Mouse (Mus musculus): ENCODE data around the gene Akr1b8.
"Not testable (repeated sequence)": the region's sequence is repeated elsewhere in the genome, so short reads cannot be mapped to it uniquely, and the experiment has no call there.

Gene Akr1b8

DNA sequence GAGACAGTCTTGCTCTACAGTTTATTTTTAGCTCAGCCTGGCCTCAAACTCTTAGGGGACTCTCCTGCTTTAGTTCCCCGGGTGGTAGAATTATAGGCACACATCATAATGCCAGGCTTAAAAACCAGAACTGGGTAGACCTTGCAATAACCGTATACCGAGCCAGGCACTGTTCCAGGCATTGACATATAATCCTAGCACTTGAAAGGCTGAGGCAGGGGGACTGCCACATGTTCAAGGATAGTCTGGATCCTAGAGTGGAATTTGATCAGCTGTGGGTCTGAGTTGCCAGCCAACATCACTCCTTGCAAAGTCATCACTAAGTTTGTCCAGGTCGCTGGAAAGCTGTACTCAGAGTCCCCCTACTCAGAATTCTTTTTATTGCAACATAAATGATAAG is 11.9 kb upstream of the Akr1b8 start:
- Histone ChIP-seq H3K9me3 (ENCODE audit: low read length) (peaks cover 43% of the 10 kb centered on the region), H3K27me3 (ENCODE audit: insufficient read depth, low read length) (no peaks in the 10 kb centered on the region), H3K4me1 (replicated peaks; ENCODE audit: low read depth, low read length) (peaks cover 44% of the 10 kb centered on the region), H3K36me3 (ENCODE audit: insufficient read depth, low read length) (0 out of 2 replicates have a peak, but pooled peaks cover 4% of the 10 kb centered on the region), H3K4me3 (replicated peaks; ENCODE audit: low read length) (no peak overlapping the region)
- no peak for TF ChIP-seq NANOG (IDR thresholded peaks at IDR 0.05; ENCODE audit: borderline replicate concordance, low read length)
- no peak for TF ChIP-seq CTCF (conservative IDR thresholded peaks at IDR 0.05; ENCODE audit: low read length)
- TF ChIP-seq POU5F1 (IDR thresholded peaks at IDR 0.05; ENCODE audit: borderline replicate concordance, low read length), result no peak

DNA sequence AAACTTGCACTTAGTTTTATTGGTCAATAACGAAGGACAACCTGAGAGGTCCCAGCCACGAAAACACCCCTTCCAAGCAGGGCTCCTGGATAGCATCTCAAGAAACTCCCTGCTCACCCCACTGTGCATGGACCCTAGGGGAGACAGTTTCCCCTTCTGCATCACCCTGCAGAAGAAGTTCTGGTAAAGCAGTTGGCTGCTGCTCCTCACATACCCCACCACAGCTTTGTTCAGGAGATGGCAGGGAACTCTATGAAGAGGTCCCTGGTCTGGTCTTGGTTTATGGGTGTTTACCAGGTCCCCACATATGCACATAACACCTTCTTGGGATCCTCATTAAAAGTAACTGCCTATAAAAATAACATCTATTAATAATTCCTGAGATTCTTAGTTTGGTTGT is 11.4 kb upstream of the Akr1b8 start:
- no peaks in the 10 kb centered on the region for H3K27me3 ChIP-seq (ENCODE audit: insufficient read depth, low read length)
- H3K4me1 ChIP-seq (replicated peaks; ENCODE audit: low read depth, low read length), result peaks cover 46% of the 10 kb centered on the region
- TF ChIP-seq POU5F1 (IDR thresholded peaks at IDR 0.05; ENCODE audit: borderline replicate concordance, low read length), result no peak
- no peak for TF ChIP-seq NANOG (IDR thresholded peaks at IDR 0.05; ENCODE audit: borderline replicate concordance, low read length)
- no peak for TF ChIP-seq CTCF (conservative IDR thresholded peaks at IDR 0.05; ENCODE audit: low read length)
- peaks cover 38% of the 10 kb centered on the region for H3K9me3 ChIP-seq (ENCODE audit: low read length)
- 0 out of 2 replicates have a peak, but pooled peaks cover 4% of the 10 kb centered on the region for H3K36me3 ChIP-seq (ENCODE audit: insufficient read depth, low read length)
- H3K4me3 ChIP-seq (replicated peaks; ENCODE audit: low read length), result no peak overlapping the region

DNA sequence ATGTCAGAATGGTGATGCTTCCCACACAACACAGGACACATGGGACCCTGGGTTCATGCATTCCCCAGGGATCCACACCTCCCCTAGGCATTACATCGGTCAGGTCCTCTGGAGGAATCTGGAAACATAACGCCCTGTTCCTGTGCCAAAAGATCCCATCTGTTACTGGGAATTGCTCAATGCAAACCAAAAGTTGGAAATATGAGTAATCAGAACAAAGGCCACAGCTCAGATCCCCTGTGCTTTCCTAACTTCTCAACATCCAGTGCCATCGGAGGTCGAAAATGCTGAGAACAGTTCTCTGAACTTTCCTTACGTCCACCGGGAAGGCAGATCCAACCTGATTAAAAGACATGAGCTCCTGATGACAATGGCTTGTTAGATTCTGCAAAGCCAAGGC is 10.5 kb upstream of the Akr1b8 start:
- Histone ChIP-seq H3K36me3 (ENCODE audit: insufficient read depth, low read length) (0 out of 2 replicates have a peak, but pooled peaks cover 4% of the 10 kb centered on the region), H3K9me3 (ENCODE audit: low read length) (peaks cover 30% of the 10 kb centered on the region), H3K4me1 (replicated peaks; ENCODE audit: low read depth, low read length) (peaks cover 46% of the 10 kb centered on the region), H3K4me3 (replicated peaks; ENCODE audit: low read length) (no peak overlapping the region), H3K27me3 (ENCODE audit: insufficient read depth, low read length) (no peaks in the 10 kb centered on the region)
- TF ChIP-seq POU5F1 (IDR thresholded peaks at IDR 0.05; ENCODE audit: borderline replicate concordance, low read length) (no peak), NANOG (IDR thresholded peaks at IDR 0.05; ENCODE audit: borderline replicate concordance, low read length) (no peak), CTCF (conservative IDR thresholded peaks at IDR 0.05; ENCODE audit: low read length) (no peak)

- TF ChIP-seq CTCF (conservative IDR thresholded peaks at IDR 0.05; ENCODE audit: low read length) (no peak), POU5F1 (IDR thresholded peaks at IDR 0.05; ENCODE audit: borderline replicate concordance, low read length) (peak; percentile 82), NANOG (IDR thresholded peaks at IDR 0.05; ENCODE audit: borderline replicate concordance, low read length) (no peak)
- H3K27me3 ChIP-seq (ENCODE audit: insufficient read depth, low read length), result no peaks in the 10 kb centered on the region
- peaks cover 32% of the 10 kb centered on the region for H3K9me3 ChIP-seq (ENCODE audit: low read length)
- 0 out of 2 replicates have a peak, but pooled peaks cover 4% of the 10 kb centered on the region for H3K36me3 ChIP-seq (ENCODE audit: insufficient read depth, low read length)
- H3K4me3 ChIP-seq (replicated peaks; ENCODE audit: low read length), result peak overlapping the region; percentile 68
- H3K4me1 ChIP-seq (replicated peaks; ENCODE audit: low read depth, low read length), result peaks cover 46% of the 10 kb centered on the region
These were observed 9.6 kb upstream of the Akr1b8 start for GRCm38 (mm10) chr6:34344135-34344850.

GRCm38 (mm10) chr6:34344935-34345334 is 9.0 kb upstream of the Akr1b8 start:
- Histone ChIP-seq H3K9me3 (ENCODE audit: low read length) (peaks cover 30% of the 10 kb centered on the region), H3K4me3 (replicated peaks; ENCODE audit: low read length) (peak overlapping the region; percentile 68), H3K36me3 (ENCODE audit: insufficient read depth, low read length) (no peaks in the 10 kb centered on the region), H3K27me3 (ENCODE audit: insufficient read depth, low read length) (no peaks in the 10 kb centered on the region), H3K4me1 (replicated peaks; ENCODE audit: low read depth, low read length) (peaks cover 46% of the 10 kb centered on the region)
- TF ChIP-seq NANOG (IDR thresholded peaks at IDR 0.05; ENCODE audit: borderline replicate concordance, low read length) (no peak), CTCF (conservative IDR thresholded peaks at IDR 0.05; ENCODE audit: low read length) (no peak), POU5F1 (IDR thresholded peaks at IDR 0.05; ENCODE audit: borderline replicate concordance, low read length) (no peak)

GRCm38 (mm10) chr6:34346096-34346898 is 7.6 kb upstream of the Akr1b8 start:
- no peaks in the 10 kb centered on the region for H3K27me3 ChIP-seq (ENCODE audit: insufficient read depth, low read length)
- peak; percentile 66 for TF ChIP-seq CTCF (conservative IDR thresholded peaks at IDR 0.05; ENCODE audit: low read length)
- TF ChIP-seq POU5F1 (IDR thresholded peaks at IDR 0.05; ENCODE audit: borderline replicate concordance, low read length), result no peak
- TF ChIP-seq NANOG (IDR thresholded peaks at IDR 0.05; ENCODE audit: borderline replicate concordance, low read length), result no peak
- H3K9me3 ChIP-seq (ENCODE audit: low read length), result peaks cover 17% of the 10 kb centered on the region

DNA sequence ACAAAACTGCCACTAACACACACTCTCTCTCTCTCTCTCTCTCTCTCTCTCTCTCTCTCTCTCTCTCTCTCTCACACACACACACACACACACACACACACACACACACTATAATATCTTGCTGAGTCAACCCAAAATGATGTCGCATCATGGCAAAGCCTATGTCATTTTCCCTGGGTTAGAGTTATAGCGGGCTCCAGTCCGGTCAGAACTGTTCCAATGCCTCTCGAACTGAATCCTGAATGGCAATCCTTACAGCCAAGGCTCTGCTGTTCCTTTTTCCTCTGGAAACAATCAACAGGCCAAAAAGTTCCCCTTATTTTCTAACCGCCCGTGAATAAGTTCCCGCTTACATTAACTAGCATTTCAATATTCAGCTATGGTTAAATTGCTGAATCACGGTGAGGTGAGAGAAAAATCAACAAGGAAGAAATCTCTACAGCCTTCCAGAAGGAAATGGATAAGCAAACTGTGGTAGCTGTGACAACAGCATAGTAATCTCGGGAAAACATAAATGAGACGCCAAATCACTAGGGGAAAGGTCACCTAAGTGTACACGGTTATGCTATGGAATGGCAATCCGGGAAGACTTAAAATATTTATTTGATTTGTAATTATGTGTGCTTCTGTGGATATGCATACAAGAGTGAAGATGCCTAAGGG is 3.8 kb upstream of the Akr1b8 start:
- Histone ChIP-seq H3K36me3 (ENCODE audit: insufficient read depth, low read length) (no peaks in the 10 kb centered on the region), H3K9me3 (ENCODE audit: low read length) (peaks cover 23% of the 10 kb centered on the region), H3K4me3 (replicated peaks; ENCODE audit: low read length) (no peak overlapping the region), H3K4me1 (replicated peaks; ENCODE audit: low read depth, low read length) (peaks cover 52% of the 10 kb centered on the region), H3K27me3 (ENCODE audit: insufficient read depth, low read length) (peaks cover 7% of the 10 kb centered on the region; the same call in 1 of the 2 replicates)
- TF ChIP-seq POU5F1 (IDR thresholded peaks at IDR 0.05; ENCODE audit: borderline replicate concordance, low read length) (no peak), NANOG (IDR thresholded peaks at IDR 0.05; ENCODE audit: borderline replicate concordance, low read length) (no peak), CTCF (conservative IDR thresholded peaks at IDR 0.05; ENCODE audit: low read length) (no peak)

More at GRCm38 (mm10) chr6:34346096-34346898, 7.6 kb upstream of the Akr1b8 start:
- H3K4me3 ChIP-seq (replicated peaks; ENCODE audit: low read length), result peak overlapping the region; percentile 68
- H3K4me1 ChIP-seq (replicated peaks; ENCODE audit: low read depth, low read length), result peaks cover 56% of the 10 kb centered on the region
- no peaks in the 10 kb centered on the region for H3K36me3 ChIP-seq (ENCODE audit: insufficient read depth, low read length)

DNA sequence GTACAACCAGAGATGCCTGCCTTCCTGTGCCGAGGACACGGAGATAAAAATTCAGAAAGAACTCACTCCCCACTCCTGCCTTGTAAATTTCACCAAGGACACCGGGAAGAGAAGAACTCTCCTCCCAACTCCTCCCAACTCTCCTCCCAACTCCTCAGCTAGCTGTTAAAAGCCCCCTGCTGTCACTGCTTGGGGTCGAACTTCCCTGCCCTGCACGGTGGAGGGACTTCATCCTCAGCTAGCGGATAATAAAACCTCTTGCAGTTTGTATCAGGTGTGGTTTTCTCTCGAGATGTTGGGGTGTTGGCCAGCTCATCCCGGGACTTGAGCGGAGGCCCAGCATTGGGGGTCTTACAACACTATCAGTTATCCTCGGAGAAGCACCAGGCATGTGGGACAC is 2.4 kb upstream of the Akr1b8 start:
- H3K27me3 ChIP-seq (ENCODE audit: insufficient read depth, low read length); H3K4me3 ChIP-seq (replicated peaks; ENCODE audit: low read length); H3K36me3 ChIP-seq (ENCODE audit: insufficient read depth, low read length): not testable (repeated sequence)
- peaks cover 23% of the 10 kb centered on the region for H3K9me3 ChIP-seq (ENCODE audit: low read length)
- peaks cover 41% of the 10 kb centered on the region for H3K4me1 ChIP-seq (replicated peaks; ENCODE audit: low read depth, low read length)

Measured in E14TG2a.4 (cell line).